Mouse (Mus musculus) lung, adult 2 months (tissue): ENCODE measurements at regions not wholly inside any gene's neighbourhood (a gene's known extent, or its start where the extent isn't known, plus 50 kb on each side); places are given as distances from the start of the nearest gene placed in this dataset.

Source experiments
- CTCF ChIP-seq: fragments of 200-500 bp; IDR thresholded peaks from 2 replicates; pipeline ENCODE4 v1.5.1; 2011; ENCODE audit warnings: mild to moderate bottlenecking, low read length, control low read depth; ENCODE audit not compliant: insufficient read depth
- POLR2A ChIP-seq: fragments of 200-500 bp; IDR thresholded peaks from 2 replicates; pipeline ENCODE4 v1.6.1; 2011; ENCODE audit warnings: low read depth, mild to moderate bottlenecking, control low read depth, low read length, borderline replicate concordance; ENCODE audit errors: extremely low read depth

GRCm38 (mm10) chr2:79180782-79181181, 74.4 kb upstream of the Itga4 start:
- TF ChIP-seq POLR2A, result no peak
- no peak for TF ChIP-seq CTCF
